Mouse (Mus musculus) kidney, adult 2 months (tissue): Measurements from ENCODE around the gene Cox5b.

ENCODE experiments used
- CTCF ChIP-seq: fragments of 200-500 bp; conservative IDR thresholded peaks from 2 replicates; pipeline ENCODE4 v1.5.1; 2011; ENCODE audit warnings: low read depth, mild to moderate bottlenecking, control low read depth, low read length, moderate library complexity, mixed read lengths; ENCODE audit not compliant: insufficient read depth, insufficient read length
- POLR2A ChIP-seq: fragments of 200-500 bp; IDR thresholded peaks from one replicate; pipeline ENCODE4 v1.6.1; 2011; ENCODE audit warnings: low read depth, low read length, control low read depth

DNA sequence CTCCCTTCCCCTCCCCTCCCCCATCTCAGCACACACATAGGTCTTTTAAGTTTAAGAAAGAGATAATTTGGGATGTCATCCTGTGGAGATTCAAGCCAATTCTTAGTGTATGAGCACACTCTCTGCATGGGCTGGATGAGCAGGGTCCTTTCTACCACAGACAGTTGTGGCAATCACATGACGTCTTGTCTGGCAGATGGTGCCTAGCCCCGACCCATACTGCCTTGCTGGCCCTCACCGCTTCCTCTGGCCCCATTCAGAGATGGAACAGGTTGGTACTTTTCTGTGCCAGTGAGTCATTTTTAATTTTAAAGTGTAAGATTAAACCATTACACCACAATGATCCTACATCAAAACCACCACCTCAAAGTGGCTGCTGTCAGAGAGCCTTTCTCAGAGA lies 45.0 kb upstream of the Cox5b start:
- TF ChIP-seq POLR2A (no peak), CTCF (no peak)
